Mouse (Mus musculus) megakaryocyte-erythroid progenitor cell, adult 5-6 weeks (primary cell): ENCODE measurements around the gene Srsf1. TPM values are rescaled to one million over a fixed set of nuclear protein-coding genes. Genes with fewer than 3 reads are reported as not detected.

Experiments
- ATAC-seq: replicated peaks from 2 replicates; pipeline ENCODE4 v1.8.0; 2016; ENCODE audit warnings: mild to moderate bottlenecking, inconsistent platforms; ENCODE audit not compliant: severe bottlenecking, poor library complexity, low FRiP score, low TSS enrichment
- total RNA-seq, 2 experiments: library from RNA; stranded (forward) in 1 of 2; stranded (reverse) in 1 of 2; fragments of 200-1000, 215-1000 nt in 1 of 2; fragments of >200 nt in 1 of 2; fragmentation: Nextera tagmentation in 1 of 2; gene quantifications; 2 replicates each; pipeline ENCODE4 v1.2.3; 2014 to 2017

Srsf1 gene
- total RNA-seq, 2 experiments from 2014 or later: 304 to 750 TPM

GRCm38 (mm10) chr11:88067586-88068410 is 20.6 kb downstream of the Srsf1 start, which contains the start of gene Vezf1:
Vezf1 (plus strand) TSS chr11:88068279.
- ATAC-seq: peak; percentile 92

- ATAC-seq: peak; percentile 23; the same call in 1 of the 2 replicates
These were observed 21.5 kb downstream of the Srsf1 start for GRCm38 (mm10) chr11:88068411-88069245.

GRCm38 (mm10) chr11:88069246-88069570 is 22.0 kb downstream of the Srsf1 start:
- no peak for ATAC-seq

- no peak for ATAC-seq
These were observed 23.2 kb downstream of the Srsf1 start for GRCm38 (mm10) chr11:88070392-88070791.

GRCm38 (mm10) chr11:88071113-88071512 is 23.9 kb downstream of the Srsf1 start:
- ATAC-seq: no peak

- no peak; the same call in 1 of the 2 replicates for ATAC-seq
These were observed 26.2 kb downstream of the Srsf1 start for GRCm38 (mm10) chr11:88073343-88073875.

- ATAC-seq: no peak
These were observed 28.5 kb downstream of the Srsf1 start for GRCm38 (mm10) chr11:88075701-88076100.

GRCm38 (mm10) chr11:88076394-88076793 is 29.2 kb downstream of the Srsf1 start:
- ATAC-seq: no peak

- ATAC-seq: no peak
These were observed 36.5 kb downstream of the Srsf1 start for GRCm38 (mm10) chr11:88083699-88084098.

- peak; percentile 92 for ATAC-seq
These were observed 39.8 kb downstream of the Srsf1 start for GRCm38 (mm10) chr11:88086737-88087627.

GRCm38 (mm10) chr11:88089150-88089549 is 42.0 kb downstream of the Srsf1 start:
- no peak for ATAC-seq

GRCm38 (mm10) chr11:88090293-88090692 is 43.1 kb downstream of the Srsf1 start:
- ATAC-seq: no peak

GRCm38 (mm10) chr11:88091949-88092348 is 44.8 kb downstream of the Srsf1 start:
- no peak for ATAC-seq

- no peak for ATAC-seq
These were observed 50.0 kb downstream of the Srsf1 start for GRCm38 (mm10) chr11:88097173-88097572.

GRCm38 (mm10) chr11:88098021-88098729 is 51.0 kb downstream of the Srsf1 start, which contains the start of gene Cuedc1:
Cuedc1 (plus strand) TSS chr11:88098058.
- no peak for ATAC-seq

GRCm38 (mm10) chr11:88098787-88099598 is 51.8 kb downstream of the Srsf1 start:
- peak; percentile 50; the same call in 1 of the 2 replicates for ATAC-seq

- ATAC-seq: no peak
These were observed 52.4 kb downstream of the Srsf1 start for GRCm38 (mm10) chr11:88099599-88100023.

- no peak for ATAC-seq
These were observed 53.0 kb downstream of the Srsf1 start for GRCm38 (mm10) chr11:88100170-88100569.
